Mouse (Mus musculus) layer of hippocampus, postnatal 14 days (tissue): Measurements from ENCODE around the gene Pdpk1. TPM values are rescaled to one million over a fixed set of nuclear protein-coding genes. Genes with fewer than 3 reads are reported as not detected.
"Not testable (repeated sequence)": the region's sequence is repeated elsewhere in the genome, so short reads cannot be mapped to it uniquely, and the experiment has no call there.

Experiments
- DNase-seq, 2 experiments: peaks; one replicate each; pipeline ENCODE4 v3.0.0; 2021 to 2022; ENCODE audit warnings: low spot score in 2 of 2, mixed read lengths in 1 of 2
- total RNA-seq, 2 experiments: library from RNA; stranded (reverse); gene quantifications; 2 replicates each; pipeline ENCODE4 v1.2.3; 2021

The Pdpk1 gene
- total RNA-seq, 2 experiments from 2014 or later: 102 to 107 TPM

GRCm38 (mm10) chr17:24127592-24127991 is 23.1 kb downstream of the Pdpk1 start:
- no peak for DNase-seq

GRCm38 (mm10) chr17:24126801-24127200 is 23.9 kb downstream of the Pdpk1 start:
- DNase-seq: no peak

- no peak for DNase-seq
Observed at GRCm38 (mm10) chr17:24119446-24119845, 31.3 kb downstream of the Pdpk1 start.

GRCm38 (mm10) chr17:24113031-24113430 is 37.7 kb downstream of the Pdpk1 start:
- no peak for DNase-seq

- no peak for DNase-seq
Observed at GRCm38 (mm10) chr17:24111256-24111655, 39.5 kb downstream of the Pdpk1 start.

GRCm38 (mm10) chr17:24108896-24109295 is 41.8 kb downstream of the Pdpk1 start:
- peak in 1 of 2 experiments; percentile 20 for DNase-seq

- DNase-seq: no peak
Observed at GRCm38 (mm10) chr17:24105111-24105510, 45.6 kb downstream of the Pdpk1 start.

- no peak for DNase-seq
Observed at GRCm38 (mm10) chr17:24098354-24098753, 52.4 kb downstream of the Pdpk1 start.

- DNase-seq: no peak
Observed at GRCm38 (mm10) chr17:24090575-24090974, 60.1 kb downstream of the Pdpk1 start.

GRCm38 (mm10) chr17:24086399-24086798 is 64.3 kb downstream of the Pdpk1 start:
- DNase-seq: not testable (repeated sequence)

GRCm38 (mm10) chr17:24084593-24084992 is 66.1 kb downstream of the Pdpk1 start:
- no peak for DNase-seq

GRCm38 (mm10) chr17:24077101-24077500 is 73.6 kb downstream of the Pdpk1 start:
- DNase-seq: no peak

GRCm38 (mm10) chr17:24072919-24073696 is 77.6 kb downstream of the Pdpk1 start, which contains the start of gene Kctd5:
Kctd5 (minus strand) TSS chr17:24073485.
- DNase-seq: peak; percentile 97

GRCm38 (mm10) chr17:24069531-24069930 is 81.2 kb downstream of the Pdpk1 start:
- peak in 1 of 2 experiments; percentile 44 for DNase-seq

GRCm38 (mm10) chr17:24068271-24068670 is 82.5 kb downstream of the Pdpk1 start:
- DNase-seq: peak in 1 of 2 experiments; percentile 79

GRCm38 (mm10) chr17:24062459-24063155 is 88.1 kb downstream of the Pdpk1 start:
- DNase-seq: no peak

GRCm38 (mm10) chr17:24057730-24058245 is 92.9 kb downstream of the Pdpk1 start:
- no peak for DNase-seq

GRCm38 (mm10) chr17:24056636-24057625 is 93.8 kb downstream of the Pdpk1 start:
- no peak for DNase-seq

GRCm38 (mm10) chr17:24049008-24049407 is 101.7 kb downstream of the Pdpk1 start:
- no peak for DNase-seq

- DNase-seq: no peak
Observed at GRCm38 (mm10) chr17:24048053-24048452, 102.7 kb downstream of the Pdpk1 start.

- no peak for DNase-seq
Observed at GRCm38 (mm10) chr17:24046026-24046425, 104.7 kb downstream of the Pdpk1 start.
